Mouse (Mus musculus) forebrain, embryonic 16.5 days (tissue): Measurements from ENCODE around the gene Foxo3. TPM values are rescaled to one million over a fixed set of nuclear protein-coding genes. Genes with fewer than 3 reads are reported as not detected.

Source experiments
- ATAC-seq: fragments of 200-750 bp; cut with Nextera tagmentation; 2 replicates; pipeline ENCODE4 v1.8.0; 2017; ENCODE audit warnings: mild to moderate bottlenecking, moderate library complexity
- H3K27ac ChIP-seq: fragments of 300-500 bp; sonication (generic); 2 replicates; pipeline ENCODE4 v1.5.1; 2014; ENCODE audit warnings: low read length, control low read depth
- H3K27me3 ChIP-seq: fragments of 300-500 bp; sonication (generic); replicated peaks from 2 replicates; pipeline ENCODE4 v1.6.1; 2014; ENCODE audit warnings: low read length; ENCODE audit not compliant: control insufficient read depth, insufficient read depth
- H3K36me3 ChIP-seq: fragments of 300-500 bp; sonication (generic); 2 replicates; pipeline ENCODE4 v1.6.1; 2014; ENCODE audit not compliant: control insufficient read depth, insufficient read depth
- H3K4me1 ChIP-seq: fragments of 300-500 bp; sonication (generic); replicated peaks from 2 replicates; pipeline ENCODE4 v1.6.1; 2014; ENCODE audit warnings: low read length; ENCODE audit not compliant: control insufficient read depth, insufficient read depth
- H3K4me2 ChIP-seq: fragments of 300-500 bp; sonication (generic); 2 replicates; pipeline ENCODE4 v1.6.1; 2014; ENCODE audit warnings: mild to moderate bottlenecking, low read length, control low read depth
- H3K4me3 ChIP-seq: fragments of 300-500 bp; sonication (generic); replicated peaks from 2 replicates; pipeline ENCODE4 v1.5.1; 2014; ENCODE audit warnings: mild to moderate bottlenecking, low read length, control low read depth
- H3K9ac ChIP-seq: fragments of 300-500 bp; sonication (generic); replicated peaks from 2 replicates; pipeline ENCODE4 v1.6.1; 2014; ENCODE audit warnings: low read depth, low read length, control low read depth
- H3K9me3 ChIP-seq: fragments of 300-500 bp; sonication (generic); 2 replicates; pipeline ENCODE4 v1.6.1; 2016; ENCODE audit warnings: low read length; ENCODE audit not compliant: control insufficient read depth
- WGBS: fragments of 180-500 bp; shearing (Covaris S2); extraction: QIAGEN DNeasy Blood & Tissue Kit; methylation state at CpG from one replicate; pipeline ENCODE4 v1.1.7; 2014; 5-methylcytosine and 5-hydroxymethylcytosine counted together
- polyA plus RNA-seq: library from polyadenylated mRNA; unstranded; fragments of >200 nt; fragmentation: Nextera tagmentation; extraction: Ambion mirVana; gene quantifications from 2 replicates; pipeline ENCODE4 v1.2.1, GENCODE M21; 2015

The Foxo3 gene
- polyA plus RNA-seq, 1 experiment from 2014 or later = 4.8 TPM

- Histone ChIP-seq H3K9ac (no peak overlapping the region), H3K4me1 (peaks cover 7% of the 10 kb centered on the region; the same call in 1 of the 2 replicates), H3K36me3 (no peaks in the 10 kb centered on the region), H3K4me3 (no peak overlapping the region), H3K27ac (no peak overlapping the region), H3K4me2 (no peak overlapping the region), H3K9me3 (no peaks in the 10 kb centered on the region), H3K27me3 (no peaks in the 10 kb centered on the region)
- 86% methylated on average over 13 of the region's 13 CpGs for WGBS
- no peak for ATAC-seq
Measured at GRCm38 (mm10) chr10:42189674-42190434, 86.7 kb downstream of the Foxo3 start.

GRCm38 (mm10) chr10:42189037-42189436 lies 87.5 kb downstream of the Foxo3 start:
- no peak overlapping the region for H3K4me3 ChIP-seq
- no peaks in the 10 kb centered on the region for H3K9me3 ChIP-seq
- H3K27ac ChIP-seq = no peak overlapping the region
- no peak overlapping the region for H3K9ac ChIP-seq
- H3K4me2 ChIP-seq = no peak overlapping the region
- no peaks in the 10 kb centered on the region for H3K36me3 ChIP-seq
- no peak for ATAC-seq
- 90% methylated on average over 8 of the region's 8 CpGs for WGBS
- peaks cover 7% of the 10 kb centered on the region; the same call in 1 of the 2 replicates for H3K4me1 ChIP-seq
- no peaks in the 10 kb centered on the region for H3K27me3 ChIP-seq

- 0 out of 2 replicates have a peak, but pooled peaks have one; percentile 20 for ATAC-seq
- H3K4me1 ChIP-seq = peaks cover 7% of the 10 kb centered on the region; the same call in 1 of the 2 replicates
- H3K4me2 ChIP-seq = no peak overlapping the region
- no peaks in the 10 kb centered on the region for H3K9me3 ChIP-seq
- H3K9ac ChIP-seq = no peak overlapping the region
- WGBS = 66% methylated on average over 9 of the region's 9 CpGs
- H3K27me3 ChIP-seq = no peaks in the 10 kb centered on the region
- H3K4me3 ChIP-seq = no peak overlapping the region
- H3K27ac ChIP-seq = no peak overlapping the region
- H3K36me3 ChIP-seq = no peaks in the 10 kb centered on the region
Measured at GRCm38 (mm10) chr10:42188091-42188490, 88.5 kb downstream of the Foxo3 start.

GRCm38 (mm10) chr10:42186941-42187401 lies 89.6 kb downstream of the Foxo3 start:
- Histone ChIP-seq H3K9ac (no peak overlapping the region), H3K27ac (no peak overlapping the region), H3K9me3 (no peaks in the 10 kb centered on the region), H3K36me3 (no peaks in the 10 kb centered on the region), H3K4me2 (no peak overlapping the region), H3K4me1 (peaks cover 7% of the 10 kb centered on the region; the same call in 1 of the 2 replicates), H3K4me3 (no peak overlapping the region), H3K27me3 (no peaks in the 10 kb centered on the region)
- 79% methylated on average over 9 of the region's 9 CpGs for WGBS
- ATAC-seq = peak; percentile 50; the same call in 1 of the 2 replicates

- H3K9ac ChIP-seq = no peak overlapping the region
- no peak overlapping the region for H3K4me2 ChIP-seq
- no peaks in the 10 kb centered on the region for H3K27me3 ChIP-seq
- H3K4me3 ChIP-seq = no peak overlapping the region
- no peak for ATAC-seq
- no peaks in the 10 kb centered on the region for H3K9me3 ChIP-seq
- no peaks in the 10 kb centered on the region for H3K36me3 ChIP-seq
- no peaks in the 10 kb centered on the region for H3K4me1 ChIP-seq
- H3K27ac ChIP-seq = no peak overlapping the region
- 92% methylated on average over 8 of the region's 8 CpGs for WGBS
Measured at GRCm38 (mm10) chr10:42180333-42180732, 96.2 kb downstream of the Foxo3 start.

- H3K4me2 ChIP-seq = no peak overlapping the region
- H3K9me3 ChIP-seq = no peaks in the 10 kb centered on the region
- H3K36me3 ChIP-seq = no peaks in the 10 kb centered on the region
- H3K4me1 ChIP-seq = 0 out of 2 replicates have a peak, but pooled peaks cover 3% of the 10 kb centered on the region
- no peak overlapping the region for H3K4me3 ChIP-seq
- H3K27ac ChIP-seq = no peak overlapping the region
- H3K9ac ChIP-seq = no peak overlapping the region
- H3K27me3 ChIP-seq = no peaks in the 10 kb centered on the region
- no peak for ATAC-seq
- 92% methylated on average over 11 of the region's 11 CpGs for WGBS
Measured at GRCm38 (mm10) chr10:42178751-42179150, 97.8 kb downstream of the Foxo3 start.

GRCm38 (mm10) chr10:42177771-42178674 lies 98.5 kb downstream of the Foxo3 start:
- no peak for ATAC-seq
- Histone ChIP-seq H3K9me3 (no peaks in the 10 kb centered on the region), H3K36me3 (no peaks in the 10 kb centered on the region), H3K27me3 (no peaks in the 10 kb centered on the region), H3K27ac (no peak overlapping the region), H3K4me2 (no peak overlapping the region), H3K4me1 (0 out of 2 replicates have a peak, but pooled peaks cover 3% of the 10 kb centered on the region), H3K9ac (no peak overlapping the region), H3K4me3 (no peak overlapping the region)
- WGBS = 95% methylated on average over 16 of the region's 16 CpGs

- no peak overlapping the region for H3K9ac ChIP-seq
- no peak overlapping the region for H3K27ac ChIP-seq
Measured at GRCm38 (mm10) chr10:42174283-42174682, 102.3 kb downstream of the Foxo3 start.

GRCm38 (mm10) chr10:42173839-42174238 lies 102.7 kb downstream of the Foxo3 start:
- ATAC-seq = peak; percentile 31; the same call in 1 of the 2 replicates
- WGBS = 48% methylated on average over 1 of the region's 1 CpGs
- Histone ChIP-seq H3K27me3 (no peaks in the 10 kb centered on the region), H3K9ac (no peak overlapping the region), H3K4me1 (0 out of 2 replicates have a peak, but pooled peaks cover 3% of the 10 kb centered on the region), H3K27ac (no peak overlapping the region), H3K4me2 (no peak overlapping the region), H3K36me3 (no peaks in the 10 kb centered on the region), H3K4me3 (no peak overlapping the region), H3K9me3 (no peaks in the 10 kb centered on the region)

More at GRCm38 (mm10) chr10:42174283-42174682, 102.3 kb downstream of the Foxo3 start:
- no peaks in the 10 kb centered on the region for H3K36me3 ChIP-seq
- no peaks in the 10 kb centered on the region for H3K27me3 ChIP-seq
- H3K4me3 ChIP-seq = no peak overlapping the region
- H3K9me3 ChIP-seq = no peaks in the 10 kb centered on the region
- WGBS = 77% methylated on average over 5 of the region's 5 CpGs
- no peak overlapping the region for H3K4me2 ChIP-seq
- H3K4me1 ChIP-seq = 0 out of 2 replicates have a peak, but pooled peaks cover 3% of the 10 kb centered on the region
- ATAC-seq = peak; percentile 50
